Mouse (Mus musculus): Measurements from ENCODE around the gene C330007P06Rik. TPM values are rescaled to one million over a fixed set of nuclear protein-coding genes. Genes with fewer than 3 reads are reported as not detected.

The C330007P06Rik gene
- polyA plus RNA-seq, 1 experiment from 2014 or later, result 26.7 TPM

GRCm38 (mm10) chrX:36777694-36778093 is 96.2 kb downstream of the C330007P06Rik start:
- Histone ChIP-seq H3K9ac (no peak overlapping the region), H3K27me3 (no peaks in the 10 kb centered on the region), H3K4me2 (no peak overlapping the region), H3K4me1 (no peaks in the 10 kb centered on the region), H3K36me3 (ENCODE audit: poor library complexity, severe bottlenecking) (no peaks in the 10 kb centered on the region), H3K9me3 (replicated peaks) (no peaks in the 10 kb centered on the region), H3K4me3 (no peak overlapping the region), H3K27ac (no peak overlapping the region)
- WGBS, result 73% methylated on average over 4 of the region's 4 CpGs
- ATAC-seq, result no peak

GRCm38 (mm10) chrX:36775520-36775919 is 98.4 kb downstream of the C330007P06Rik start:
- H3K36me3 ChIP-seq (ENCODE audit: poor library complexity, severe bottlenecking), result no peaks in the 10 kb centered on the region
- no peak overlapping the region for H3K4me3 ChIP-seq
- H3K27me3 ChIP-seq, result no peaks in the 10 kb centered on the region
- 84% methylated on average over 5 of the region's 5 CpGs for WGBS
- no peak overlapping the region for H3K9ac ChIP-seq
- no peak for ATAC-seq
- H3K4me1 ChIP-seq, result no peaks in the 10 kb centered on the region
- H3K4me2 ChIP-seq, result no peak overlapping the region
- H3K9me3 ChIP-seq (replicated peaks), result no peaks in the 10 kb centered on the region
- H3K27ac ChIP-seq, result no peak overlapping the region

Other genes with a start within 250 kb of the C330007P06Rik start
- gene Akap17b, start 228.7 kb downstream of the C330007P06Rik start, polyA plus RNA-seq (2015; fragmentation: Nextera tagmentation; extraction: Ambion mirVana), result 3.1 and 4.3 TPM in 2 replicates
- 0.58 and 0.68 TPM in 2 replicates for gene Slc25a43, start 130.5 kb downstream of the C330007P06Rik start, polyA plus RNA-seq (2015; fragmentation: Nextera tagmentation; extraction: Ambion mirVana)
- gene Slc25a5, start 78.5 kb downstream of the C330007P06Rik start, polyA plus RNA-seq (2015; fragmentation: Nextera tagmentation; extraction: Ambion mirVana), result 749 and 783 TPM in 2 replicates
- gene Ube2a, start 211 bp downstream of the C330007P06Rik start, polyA plus RNA-seq (2015; fragmentation: Nextera tagmentation; extraction: Ambion mirVana), result 127 and 138 TPM in 2 replicates
- 8.0 and 8.7 TPM in 2 replicates for gene Nkrf, start 28.8 kb upstream of the C330007P06Rik start, polyA plus RNA-seq (2015; fragmentation: Nextera tagmentation; extraction: Ambion mirVana)
- gene Sept6, start 117.7 kb upstream of the C330007P06Rik start, polyA plus RNA-seq (2015; fragmentation: Nextera tagmentation; extraction: Ambion mirVana), result 41.9 and 49.5 TPM in 2 replicates
- not detected in 2 replicates for gene Sowahd, start 174.7 kb upstream of the C330007P06Rik start, polyA plus RNA-seq (2015; fragmentation: Nextera tagmentation; extraction: Ambion mirVana)
- 399 and 495 TPM in 2 replicates for gene Rpl39, start 211.3 kb upstream of the C330007P06Rik start, polyA plus RNA-seq (2015; fragmentation: Nextera tagmentation; extraction: Ambion mirVana)
- gene Upf3b, start 236.2 kb upstream of the C330007P06Rik start, polyA plus RNA-seq (2015; fragmentation: Nextera tagmentation; extraction: Ambion mirVana), result 32.1 and 34.5 TPM in 2 replicates